Mouse (Mus musculus): ENCODE results near the gene Tmem102.

Gene Tmem102

DNA sequence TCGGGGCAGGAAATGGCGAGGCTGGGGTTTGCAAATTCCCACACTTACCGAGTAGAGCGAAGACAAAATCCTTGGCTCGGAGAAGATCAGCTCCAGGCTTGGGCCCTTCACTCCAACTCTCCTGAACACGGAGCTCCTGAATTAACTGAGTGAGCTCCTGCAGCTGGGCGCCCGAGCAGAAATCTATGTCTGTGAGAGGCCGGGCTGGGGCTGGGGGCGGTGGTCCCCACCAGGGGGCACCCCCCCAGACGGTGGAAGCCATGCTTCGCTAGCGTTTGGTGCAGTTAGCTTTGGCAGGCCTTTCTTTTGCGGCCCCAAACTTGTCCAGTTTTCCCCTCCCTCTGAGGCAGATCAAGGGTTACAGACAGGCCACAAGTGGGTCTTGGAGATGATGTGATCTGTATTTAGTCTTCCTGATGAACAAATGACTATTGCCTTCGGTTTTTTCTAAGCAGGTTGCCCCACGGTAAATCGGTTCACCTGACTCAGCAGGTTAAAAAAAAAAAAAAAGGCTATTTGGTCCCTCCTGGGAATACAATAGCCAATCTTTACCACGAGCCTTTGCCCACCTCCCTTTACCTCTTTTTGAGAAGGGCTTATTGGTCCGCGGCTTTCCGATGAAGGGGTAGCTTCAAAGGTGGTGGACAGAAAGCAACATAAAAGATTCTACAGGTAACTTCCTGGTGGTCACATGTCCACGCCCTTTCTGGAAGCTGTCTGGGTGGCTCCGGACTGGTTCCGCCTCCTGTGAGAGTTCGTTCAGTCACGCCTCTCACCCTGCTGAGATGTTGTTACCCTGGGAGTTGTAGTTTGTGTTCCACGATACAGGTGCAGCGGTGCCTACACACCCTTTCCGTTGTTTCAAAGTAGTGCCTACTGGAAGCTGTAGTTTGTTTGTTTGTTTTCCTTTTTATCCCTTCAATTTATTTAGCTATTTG is at the start of gene Tmem102:
TSS of gene Tmem102 (minus strand) at position 653 of the 938 bp plus-strand sequence.
- DNase-seq (ENCODE audit: low spot score): peak; percentile 22

DNA sequence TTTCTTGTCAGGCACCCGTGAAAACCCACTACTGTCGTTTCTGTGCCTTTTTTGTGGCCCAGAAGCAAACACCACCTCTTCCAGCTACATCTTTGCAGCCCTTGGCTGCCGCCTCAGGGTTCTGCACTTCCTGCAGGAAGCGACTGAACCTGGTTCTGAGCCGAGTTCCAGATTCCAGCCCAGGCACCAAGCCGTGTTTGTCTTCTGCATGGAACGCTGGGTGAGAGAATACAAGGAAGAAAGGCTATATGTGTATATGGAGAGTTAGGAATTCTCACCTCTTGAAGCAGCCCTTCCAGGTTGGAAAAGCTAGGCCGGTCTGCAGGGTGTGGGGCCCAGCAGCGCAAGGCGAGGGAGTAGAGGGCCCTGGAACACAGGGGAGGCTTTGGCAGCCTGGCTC is 49.3 kb upstream of the Tmem102 start:
- no peak for DNase-seq (ENCODE audit: low spot score)

DNA sequence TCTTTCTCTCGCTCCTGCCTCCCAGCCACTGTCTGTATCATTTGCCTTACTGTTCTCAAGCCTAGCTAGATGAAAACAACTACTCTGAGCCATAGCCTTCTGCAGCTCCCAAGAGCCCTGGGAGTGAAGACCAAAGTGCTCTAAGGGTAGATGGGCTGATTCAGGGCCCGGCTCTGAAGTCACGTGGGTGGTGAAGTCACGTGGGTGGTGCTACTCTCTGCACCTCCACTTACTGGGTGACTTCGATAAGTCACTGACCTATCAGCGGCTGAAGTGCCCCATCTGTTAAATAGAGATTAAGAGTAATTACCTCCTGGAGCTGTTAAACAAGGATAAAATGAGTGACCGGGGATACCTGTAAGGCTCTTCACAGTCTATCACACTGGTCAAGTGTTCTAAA is 48.6 kb upstream of the Tmem102 start:
- peak; percentile 24 for DNase-seq (ENCODE audit: low spot score)

DNA sequence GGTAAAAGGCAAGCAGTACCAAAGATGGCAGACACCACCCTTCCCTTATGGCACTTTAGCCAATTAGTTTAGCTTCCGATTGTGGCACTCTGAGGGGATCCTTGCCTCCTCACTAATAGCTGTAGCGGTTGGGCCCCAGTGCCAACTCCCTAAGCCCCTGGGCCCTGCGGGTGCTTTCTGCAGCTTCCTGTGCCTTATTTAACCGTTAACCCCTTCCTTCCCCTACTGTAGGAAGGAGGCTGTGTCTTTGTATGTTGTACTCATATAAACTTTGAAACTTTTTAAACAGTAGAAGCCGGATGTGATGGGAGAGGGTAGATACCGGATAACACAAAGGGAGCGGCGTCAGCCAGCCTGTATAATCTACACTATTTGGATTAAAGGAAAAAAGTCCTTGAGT is 45.3 kb upstream of the Tmem102 start:
- DNase-seq (ENCODE audit: low spot score): no peak

DNA sequence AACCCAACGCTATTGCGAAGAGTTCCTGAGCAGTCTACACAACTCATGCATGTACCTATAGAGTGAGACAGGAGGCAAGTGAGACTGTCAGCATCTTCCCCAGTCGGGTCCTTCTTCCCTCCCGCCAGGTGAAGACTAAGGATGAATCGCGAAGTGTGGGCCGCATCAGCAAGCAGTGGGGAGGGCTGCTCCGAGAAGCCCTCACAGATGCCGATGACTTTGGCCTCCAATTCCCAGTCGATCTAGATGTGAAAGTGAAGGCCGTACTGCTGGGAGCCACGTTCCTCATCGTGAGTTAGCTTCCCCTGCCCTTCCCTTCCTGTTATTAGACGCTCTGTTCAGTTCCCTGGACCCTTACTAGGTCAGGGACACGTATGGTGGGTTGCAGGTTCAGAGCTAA is 44.5 kb upstream of the Tmem102 start:
- no peak for DNase-seq (ENCODE audit: low spot score)

DNA sequence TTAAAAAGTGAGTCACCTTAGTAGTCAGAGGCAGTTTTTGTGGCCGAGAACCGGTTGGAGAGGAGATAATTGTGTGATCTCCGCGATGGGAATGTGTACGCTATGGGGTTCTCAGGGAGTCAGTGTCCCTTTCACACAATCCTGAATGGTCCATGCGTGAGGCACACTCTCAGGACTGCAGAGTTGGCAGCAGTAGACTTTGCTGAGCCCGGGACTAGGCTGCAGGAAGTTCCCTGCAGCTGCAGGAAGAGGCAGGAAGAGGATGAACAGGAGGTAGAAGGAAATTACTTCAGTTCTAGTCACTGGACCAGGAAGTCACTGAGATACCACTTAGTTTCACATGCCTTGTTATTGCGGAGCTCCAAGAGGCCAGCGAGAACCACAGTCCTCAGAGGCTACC is 43.7 kb upstream of the Tmem102 start:
- DNase-seq (ENCODE audit: low spot score): no peak

DNA sequence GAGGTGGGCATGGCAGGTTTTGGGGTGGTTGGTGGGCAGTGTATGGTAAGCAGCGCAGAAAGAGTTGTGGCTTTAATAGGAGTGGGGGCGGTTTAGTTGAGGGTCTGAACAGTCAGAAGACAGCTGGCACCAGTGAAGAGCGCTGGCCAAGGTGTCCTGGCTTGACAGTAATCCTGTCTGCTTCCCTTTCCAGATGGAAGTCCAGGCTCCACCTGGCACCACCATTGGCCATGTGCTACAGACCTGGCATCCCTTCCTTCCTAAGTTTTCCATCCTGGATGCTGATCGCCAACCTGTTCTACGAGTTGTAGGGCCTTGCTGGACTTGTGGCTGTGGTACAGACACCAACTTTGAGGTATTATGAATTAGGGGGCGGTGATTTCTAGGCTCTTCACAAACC is 42.6 kb upstream of the Tmem102 start:
- DNase-seq (ENCODE audit: low spot score): no peak

DNA sequence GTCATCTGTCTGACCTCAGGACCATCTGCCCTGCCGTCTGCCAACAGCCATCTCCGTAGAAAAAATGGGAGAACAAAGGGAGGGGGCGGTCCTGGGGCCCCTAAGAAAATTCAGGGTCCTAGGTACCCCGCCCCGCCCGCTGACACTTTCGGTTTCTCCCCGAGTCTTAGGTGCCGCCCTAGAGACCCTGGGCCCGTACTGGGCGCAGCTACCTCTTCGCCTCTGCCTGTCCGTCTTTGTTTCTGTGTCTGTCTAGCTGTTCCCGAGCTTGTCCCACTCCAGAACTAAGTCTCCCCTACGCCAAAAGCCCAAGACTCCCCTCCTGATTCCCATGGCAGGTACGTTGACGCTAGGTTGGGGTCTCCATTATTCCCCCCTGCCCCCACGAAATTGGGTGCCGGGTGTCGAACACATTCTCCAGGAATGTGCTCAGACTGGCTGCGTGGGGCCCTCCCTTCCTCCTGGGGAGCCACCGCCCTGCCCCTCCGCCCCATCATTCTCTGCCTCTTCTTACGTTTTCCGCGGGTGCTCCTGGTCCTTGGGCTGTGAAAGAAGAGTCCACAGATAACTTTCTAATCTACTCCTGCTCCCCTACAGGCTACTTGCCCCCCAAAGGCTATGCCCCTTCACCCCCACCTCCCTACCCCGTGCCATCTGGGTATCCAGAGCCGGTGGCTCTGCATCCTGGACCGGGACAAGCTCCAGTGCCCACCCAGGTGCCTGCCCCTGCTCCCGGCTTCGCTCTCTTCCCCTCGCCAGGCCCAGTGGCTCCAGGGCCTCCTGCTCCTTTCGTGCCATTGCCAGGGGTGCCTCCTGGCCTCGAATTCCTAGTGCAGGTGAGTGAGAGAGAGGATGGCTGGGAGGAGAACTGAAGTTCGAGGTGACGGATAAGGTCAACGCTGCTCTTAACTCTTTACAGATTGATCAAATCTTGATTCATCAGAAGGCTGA is 41.6 kb upstream of the Tmem102 start:
- DNase-seq (ENCODE audit: low spot score): peak; percentile 39

DNA sequence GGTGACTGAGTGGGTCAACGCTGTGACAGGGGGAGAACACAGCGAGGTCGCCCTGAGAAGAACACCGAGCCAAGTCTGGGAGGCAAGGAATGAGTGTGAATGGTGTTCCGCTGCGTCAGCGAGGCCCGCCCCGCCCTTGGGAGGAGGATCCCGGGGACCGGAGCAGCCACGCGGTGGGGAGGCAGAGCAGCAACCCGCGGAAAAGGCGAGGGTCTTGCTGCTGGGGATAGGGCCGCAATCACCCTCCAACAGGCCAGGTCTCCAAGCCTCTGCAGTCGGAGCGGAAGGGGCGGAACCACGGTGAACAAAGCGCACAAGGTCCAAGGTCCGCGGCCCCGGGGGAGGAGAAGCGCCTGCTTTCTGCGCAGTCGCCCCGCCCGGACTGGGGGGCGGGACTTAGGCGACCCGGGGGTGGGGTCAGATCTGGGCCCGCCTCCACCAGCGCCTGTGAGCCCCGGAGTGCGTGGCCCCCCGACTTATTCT is 40.8 kb upstream of the Tmem102 start, which contains the start of gene Plscr3:
TSS of gene Plscr3 (plus strand) at position 179 of the 483 bp plus-strand sequence.
- peak; percentile 97 for DNase-seq (ENCODE audit: low spot score)

DNA sequence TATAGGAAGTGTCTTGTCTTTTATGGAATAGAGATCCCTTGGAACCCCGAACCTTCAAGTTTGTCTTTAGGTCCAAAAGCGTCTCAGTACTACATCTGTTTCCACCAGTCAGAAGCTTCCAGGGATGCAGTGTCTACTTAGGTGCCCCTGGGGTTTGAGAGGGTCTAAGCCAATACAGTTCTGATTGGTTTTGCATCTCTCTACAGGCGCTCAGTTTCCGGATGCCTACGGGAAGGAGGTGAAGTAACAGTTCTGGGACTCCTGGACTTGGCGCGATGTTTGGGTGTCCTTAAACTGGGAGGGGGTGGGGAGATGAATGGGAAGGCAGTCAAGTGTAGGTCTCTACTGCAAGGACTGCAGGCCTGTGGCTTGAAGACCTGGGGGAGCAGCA is 33.3 kb upstream of the Tmem102 start:
- no peak for DNase-seq (ENCODE audit: low spot score)

DNA sequence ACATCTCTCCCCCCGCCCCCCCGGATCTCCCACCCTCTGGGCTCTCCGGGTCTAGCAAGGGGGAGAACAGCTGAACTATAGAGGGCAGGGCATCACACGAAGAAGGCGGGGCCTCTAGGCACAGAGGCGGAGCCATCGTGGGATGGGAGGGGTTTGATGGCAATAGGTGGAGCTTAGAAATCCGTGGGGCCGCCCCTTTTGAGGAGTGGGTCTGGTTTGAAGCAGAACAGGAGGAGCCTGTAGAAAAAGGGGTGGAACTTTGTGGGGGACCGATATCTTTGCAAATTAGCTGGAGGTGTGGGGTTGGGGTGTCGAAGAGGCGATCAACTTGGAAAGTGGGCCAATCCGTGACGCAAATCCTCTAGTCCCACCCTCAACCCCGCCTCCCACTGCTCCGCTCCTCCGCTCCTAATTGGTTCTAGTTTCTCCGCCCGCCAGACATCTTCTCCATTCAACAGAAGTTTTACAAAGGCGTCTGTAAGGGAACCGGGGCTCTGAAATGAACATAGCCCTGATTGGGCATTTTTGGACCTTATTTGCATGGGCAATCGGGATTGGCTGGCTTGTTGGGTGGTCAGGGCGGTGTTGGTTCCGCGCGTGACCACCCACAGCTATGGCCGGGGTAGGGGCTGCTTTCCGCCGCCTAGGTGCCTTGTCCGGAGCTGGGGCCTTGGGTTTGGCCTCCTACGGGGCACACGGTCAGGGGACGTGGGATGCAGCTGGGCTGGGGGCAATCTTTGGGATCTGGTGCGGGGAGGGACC is 32.7 kb upstream of the Tmem102 start, which contains the start of gene Tmem256:
TSS of gene Tmem256 (plus strand) at position 563 of the 762 bp plus-strand sequence.
- peak; percentile 99 for DNase-seq (ENCODE audit: low spot score)

DNA sequence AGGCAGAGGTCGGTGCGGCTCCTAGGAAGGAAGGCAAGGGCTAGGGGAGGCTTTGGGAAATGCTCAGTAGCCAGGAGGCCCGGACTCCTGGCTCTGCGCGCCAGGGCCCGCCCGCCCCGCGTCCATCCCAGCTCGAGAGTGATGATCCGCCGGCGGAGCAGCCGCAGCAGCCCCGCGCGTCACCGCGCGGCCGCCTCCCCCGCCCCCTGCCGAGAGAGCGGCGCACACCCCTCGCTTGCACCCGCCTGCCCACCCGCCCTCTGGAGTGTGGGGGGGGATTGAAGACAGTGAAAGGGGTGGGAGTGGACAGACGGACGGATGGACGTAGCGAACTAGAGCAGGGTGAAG is 32.2 kb upstream of the Tmem102 start, which contains the start of gene Nlgn2:
TSS of gene Nlgn2 (minus strand) at position 181 of the 348 bp plus-strand sequence.
- no peak for DNase-seq (ENCODE audit: low spot score)

DNA sequence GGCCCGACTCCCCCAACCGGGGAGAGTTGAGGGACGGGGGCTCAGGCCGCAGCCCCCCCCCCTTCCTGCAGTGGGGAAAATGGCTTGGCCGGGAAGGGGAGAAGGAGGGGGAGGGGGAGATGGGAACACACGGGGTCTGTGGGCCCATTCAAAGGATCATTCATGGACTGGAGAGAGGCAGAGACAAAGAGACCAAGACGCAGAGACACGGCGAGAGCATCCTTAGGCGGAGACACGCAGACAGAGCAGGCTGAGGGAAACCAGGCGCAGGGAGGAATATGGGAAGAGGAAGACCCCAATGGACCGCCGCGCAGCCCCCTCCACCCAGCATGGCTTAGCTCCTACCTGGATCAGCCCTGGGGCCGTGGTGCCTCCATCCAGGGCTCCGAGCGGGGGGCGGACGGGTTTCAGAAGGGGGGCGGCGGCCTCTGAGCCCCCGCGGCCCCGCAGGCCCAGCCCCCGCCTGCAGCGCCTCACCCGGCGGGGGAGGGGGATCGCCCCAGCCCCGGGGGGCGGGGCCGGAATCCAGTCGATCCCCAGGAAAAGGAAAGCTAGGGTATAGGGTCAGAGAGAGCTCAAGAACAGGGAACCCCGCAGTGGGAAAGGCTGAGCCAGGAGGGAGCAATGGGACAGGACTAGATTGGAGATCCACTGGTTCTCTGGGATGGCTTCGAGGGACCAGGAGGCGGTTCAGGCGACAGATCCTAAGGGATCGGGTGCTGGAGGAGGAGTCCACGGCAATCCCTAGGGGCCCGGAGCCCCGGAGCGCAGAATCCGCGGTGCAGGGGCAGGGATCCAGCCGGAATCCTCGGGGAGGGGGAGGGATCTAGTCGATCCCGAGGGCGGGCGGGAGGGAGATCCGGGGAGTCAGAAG is 31.5 kb upstream of the Tmem102 start:
- DNase-seq (ENCODE audit: low spot score): peak; percentile 62

DNA sequence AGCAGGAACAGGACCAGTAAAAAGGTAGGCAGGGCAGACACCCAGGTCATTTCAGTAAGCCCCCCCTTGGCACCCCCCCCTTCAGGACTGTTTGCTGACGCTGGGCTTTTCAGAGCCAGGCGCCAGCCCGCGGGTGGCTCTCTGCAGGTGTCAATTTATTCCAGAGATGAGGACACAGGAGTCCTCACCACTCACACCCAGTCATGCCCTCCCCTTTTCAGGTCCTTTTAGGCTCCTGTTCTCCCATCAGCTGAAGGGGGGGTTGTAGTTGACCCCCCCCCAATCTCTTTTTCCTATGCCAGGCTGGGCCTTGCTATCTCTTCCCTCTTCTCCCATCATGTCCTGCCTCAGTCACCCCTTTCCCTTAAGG is 30.5 kb upstream of the Tmem102 start:
- peak; percentile 18 for DNase-seq (ENCODE audit: low spot score)

DNA sequence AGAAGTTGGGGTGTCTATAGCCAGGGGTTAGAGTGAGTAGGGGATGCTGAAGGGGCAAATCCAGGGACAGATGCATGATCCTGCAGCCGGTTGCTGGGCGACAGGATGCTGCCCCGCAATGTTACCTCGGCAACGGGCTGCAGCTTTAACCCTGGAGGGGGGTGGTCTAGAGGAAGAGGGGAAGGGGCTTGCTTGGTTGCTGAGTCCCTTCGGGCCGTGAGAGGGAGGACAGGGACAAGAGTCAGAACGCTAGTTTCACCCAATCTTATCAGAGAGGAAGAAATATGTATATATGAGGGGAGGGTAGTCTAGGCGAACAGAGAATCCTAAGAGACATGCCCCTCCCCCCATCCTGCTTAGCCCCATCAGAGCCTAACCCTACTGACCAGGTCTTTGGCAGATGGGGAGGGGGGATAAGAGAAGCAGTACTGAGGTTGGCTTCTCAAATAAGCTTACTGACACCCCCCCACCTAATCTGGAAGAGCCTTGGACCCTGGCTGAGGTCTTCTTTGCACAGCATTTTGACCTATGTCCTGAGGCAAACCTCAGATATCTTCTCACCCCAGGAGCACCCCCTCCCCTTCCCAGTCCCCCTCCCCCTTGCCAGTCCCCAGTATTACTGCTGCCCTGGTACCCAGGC is 30.0 kb upstream of the Tmem102 start:
- peak; percentile 76 for DNase-seq (ENCODE audit: low spot score)

DNA sequence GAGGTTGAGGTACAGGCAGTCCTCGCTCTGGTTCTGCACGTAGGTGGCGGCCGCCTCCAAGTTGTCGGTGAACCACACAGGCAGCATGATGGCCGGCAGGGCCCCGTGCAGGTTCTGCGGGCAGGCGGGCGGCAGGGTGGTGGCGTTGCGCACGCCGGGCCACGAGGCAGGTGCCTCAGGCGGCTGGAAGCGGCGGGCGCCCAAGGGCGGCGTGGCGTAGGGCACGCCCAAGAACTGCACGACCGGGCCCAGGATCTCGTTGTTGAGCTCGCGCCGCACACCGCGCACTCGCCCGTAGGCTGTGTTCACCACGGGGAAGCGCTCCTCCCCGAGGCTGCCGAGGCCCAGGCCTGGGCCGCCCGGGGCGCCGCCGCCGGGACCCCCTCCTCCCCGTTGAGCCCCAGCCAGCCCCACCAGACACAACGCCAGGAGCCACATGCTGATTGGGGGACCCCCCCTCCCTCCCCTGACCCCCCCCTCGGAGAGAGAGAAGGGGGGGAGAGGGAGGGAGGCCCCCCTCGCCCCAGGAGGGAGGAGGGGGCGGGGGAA is 28.7 kb upstream of the Tmem102 start:
- peak; percentile 35 for DNase-seq (ENCODE audit: low spot score)

DNA sequence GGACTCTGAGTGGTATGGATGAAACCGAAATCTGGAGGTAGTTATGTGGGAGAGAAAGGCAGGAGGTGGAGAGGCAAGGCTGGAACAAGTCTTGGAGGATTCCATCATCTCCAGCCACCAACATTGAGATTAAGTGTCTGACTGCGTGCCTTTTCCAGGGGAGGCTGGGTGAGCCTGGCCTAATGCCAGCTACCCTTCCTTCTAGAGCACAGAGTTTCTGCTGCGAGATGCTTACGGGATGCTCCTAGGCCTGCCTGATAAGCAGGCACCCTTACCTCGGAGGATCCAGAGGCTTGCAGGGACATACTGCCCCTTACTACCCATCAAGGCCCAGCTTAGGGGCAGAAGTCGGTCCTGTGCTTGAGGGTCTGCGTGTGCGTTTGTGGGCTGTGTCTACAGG is 28.1 kb upstream of the Tmem102 start:
- no peak for DNase-seq (ENCODE audit: low spot score)

DNA sequence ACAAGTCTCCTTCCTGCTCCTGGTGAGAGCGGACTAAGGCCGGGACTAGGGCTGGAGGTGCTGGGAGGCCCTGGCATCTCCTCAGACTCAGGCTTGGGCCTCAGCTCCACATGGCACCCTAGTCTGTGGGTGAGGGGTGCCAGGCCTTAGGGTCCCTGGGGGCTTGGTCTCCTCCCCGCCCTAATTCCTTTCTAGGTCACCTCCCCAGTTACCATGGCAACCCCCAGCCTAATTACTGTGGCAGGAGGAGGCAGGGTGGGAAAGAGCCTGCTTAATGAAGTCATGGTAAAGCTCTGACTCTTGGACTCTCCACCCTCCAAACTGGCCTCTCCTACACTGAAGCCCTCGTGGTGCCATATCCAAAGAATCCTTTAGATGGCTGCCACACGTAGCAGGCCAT is 23.4 kb upstream of the Tmem102 start:
- DNase-seq (ENCODE audit: low spot score): no peak

DNA sequence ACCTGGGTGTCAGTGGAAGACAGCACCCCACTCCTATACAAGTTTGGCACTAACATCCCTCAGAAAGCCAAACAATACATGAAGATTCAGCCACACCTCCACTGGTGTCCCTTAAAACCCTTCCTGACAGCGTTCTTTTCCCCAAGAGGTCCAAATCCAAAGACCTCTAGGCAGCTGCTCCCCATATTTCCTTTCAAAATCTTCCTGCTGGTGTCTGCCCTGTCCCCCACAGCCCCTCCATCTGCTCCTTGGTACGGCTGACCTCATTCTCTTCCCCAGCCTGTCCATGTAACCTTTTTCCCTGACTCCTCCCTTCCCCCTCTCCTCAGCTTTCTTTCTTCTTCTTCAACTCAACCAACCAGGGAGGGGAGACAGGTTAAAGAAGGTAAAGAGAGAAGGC is 18.0 kb upstream of the Tmem102 start:
- no peak for DNase-seq (ENCODE audit: low spot score)

DNA sequence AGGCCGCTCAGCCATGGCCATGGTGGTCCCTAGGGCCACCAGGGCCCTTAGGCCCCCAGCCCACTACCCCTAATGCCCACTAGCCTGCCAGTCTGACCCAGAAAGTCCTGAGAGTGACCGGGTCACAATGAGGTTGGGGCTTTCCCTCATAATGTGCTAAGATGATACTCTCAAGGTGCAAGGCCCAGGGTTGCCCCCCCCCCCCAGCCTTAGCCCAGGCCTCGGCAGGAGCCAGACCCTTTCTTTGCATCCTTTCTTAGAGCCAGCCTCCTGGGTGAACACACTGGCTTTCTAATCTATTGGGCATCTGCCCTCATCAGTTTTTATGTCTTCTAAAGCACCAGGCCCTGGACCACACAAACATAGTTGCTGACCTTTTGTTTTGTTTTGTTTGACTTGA is 16.7 kb upstream of the Tmem102 start, which contains the start of gene Spem1:
TSS of gene Spem1 (minus strand) at position 101 of the 400 bp plus-strand sequence.
- no peak for DNase-seq (ENCODE audit: low spot score)
